Mouse (Mus musculus) E14TG2a.4 (cell line): Measurements from ENCODE around the gene Adamtsl1.

ENCODE experiments used
- H3K27me3 ChIP-seq: 2 replicates; pipeline ENCODE4 v1.6.1; 2014; ENCODE audit warnings: low read length, control low read depth; ENCODE audit not compliant: insufficient read depth
- H3K36me3 ChIP-seq: 2 replicates; pipeline ENCODE4 v1.6.1; 2014; ENCODE audit warnings: low read length, control low read depth; ENCODE audit not compliant: insufficient read depth
- H3K4me1 ChIP-seq: replicated peaks from 2 replicates; pipeline ENCODE4 v1.6.1; 2014; ENCODE audit warnings: low read depth, low read length, control low read depth
- H3K4me3 ChIP-seq: replicated peaks from 2 replicates; pipeline ENCODE4 v1.5.1; 2014; ENCODE audit warnings: mild to moderate bottlenecking, low read length
- H3K9me3 ChIP-seq: 2 replicates; pipeline ENCODE4 v1.6.1; 2014; ENCODE audit warnings: low read length, control low read depth
- CTCF ChIP-seq: conservative IDR thresholded peaks from 2 replicates; pipeline ENCODE4 v1.5.1; 2014; ENCODE audit warnings: low read length
- NANOG ChIP-seq: IDR thresholded peaks from 2 replicates; pipeline ENCODE4 v1.6.1; 2014; ENCODE audit warnings: borderline replicate concordance, low read length, mixed read lengths
- POU5F1 ChIP-seq: IDR thresholded peaks from 2 replicates; pipeline ENCODE4 v1.6.1; 2014; ENCODE audit warnings: low read length, borderline replicate concordance

Adamtsl1 gene

GRCm38 (mm10) chr4:86177471-86177870 lies 663.5 kb downstream of the Adamtsl1 start:
- H3K4me3 ChIP-seq, result no peak overlapping the region
- no peak for TF ChIP-seq POU5F1
- no peak for TF ChIP-seq NANOG
- no peak for TF ChIP-seq CTCF

GRCm38 (mm10) chr4:86178116-86178515 lies 664.1 kb downstream of the Adamtsl1 start:
- Histone ChIP-seq H3K4me3 (no peak overlapping the region), H3K4me1 (peaks cover 28% of the 10 kb centered on the region), H3K27me3 (no peaks in the 10 kb centered on the region), H3K36me3 (0 out of 2 replicates have a peak, but pooled peaks cover 7% of the 10 kb centered on the region), H3K9me3 (peaks cover 12% of the 10 kb centered on the region; the same call in 1 of the 2 replicates)
- TF ChIP-seq NANOG (no peak), CTCF (no peak), POU5F1 (no peak)

More at GRCm38 (mm10) chr4:86177471-86177870, 663.5 kb downstream of the Adamtsl1 start:
- Histone ChIP-seq H3K4me1 (peaks cover 22% of the 10 kb centered on the region), H3K36me3 (0 out of 2 replicates have a peak, but pooled peaks cover 7% of the 10 kb centered on the region), H3K9me3 (peaks cover 12% of the 10 kb centered on the region; the same call in 1 of the 2 replicates), H3K27me3 (no peaks in the 10 kb centered on the region)

- TF ChIP-seq POU5F1 (peak; percentile 71; the same call in 1 of the 2 replicates), NANOG (peak; percentile 61; the same call in 1 of the 2 replicates), CTCF (no peak)
- H3K4me1 ChIP-seq, result peaks cover 55% of the 10 kb centered on the region
- no peaks in the 10 kb centered on the region for H3K27me3 ChIP-seq
- H3K9me3 ChIP-seq, result peaks cover 21% of the 10 kb centered on the region
- H3K36me3 ChIP-seq, result peaks cover 25% of the 10 kb centered on the region
- no peak overlapping the region for H3K4me3 ChIP-seq
These were observed 669.8 kb downstream of the Adamtsl1 start for GRCm38 (mm10) chr4:86183701-86184173.

GRCm38 (mm10) chr4:86189853-86190252 lies 675.9 kb downstream of the Adamtsl1 start:
- Histone ChIP-seq H3K4me3 (no peak overlapping the region), H3K27me3 (no peaks in the 10 kb centered on the region), H3K36me3 (peaks cover 18% of the 10 kb centered on the region), H3K4me1 (peaks cover 25% of the 10 kb centered on the region), H3K9me3 (peaks cover 16% of the 10 kb centered on the region)
- TF ChIP-seq CTCF (no peak), NANOG (no peak), POU5F1 (no peak)

GRCm38 (mm10) chr4:86191195-86191594 lies 677.2 kb downstream of the Adamtsl1 start:
- Histone ChIP-seq H3K4me1 (peaks cover 18% of the 10 kb centered on the region), H3K9me3 (peaks cover 9% of the 10 kb centered on the region)
- TF ChIP-seq CTCF (no peak), POU5F1 (no peak), NANOG (no peak)

GRCm38 (mm10) chr4:86201766-86202165 lies 687.8 kb downstream of the Adamtsl1 start:
- H3K36me3 ChIP-seq, result no peaks in the 10 kb centered on the region
- no peak for TF ChIP-seq POU5F1
- no peak for TF ChIP-seq CTCF
- no peak for TF ChIP-seq NANOG
- no peaks in the 10 kb centered on the region for H3K9me3 ChIP-seq
- no peak overlapping the region for H3K4me3 ChIP-seq
- H3K27me3 ChIP-seq, result no peaks in the 10 kb centered on the region
- no peaks in the 10 kb centered on the region for H3K4me1 ChIP-seq

More at GRCm38 (mm10) chr4:86191195-86191594, 677.2 kb downstream of the Adamtsl1 start:
- Histone ChIP-seq H3K36me3 (peaks cover 12% of the 10 kb centered on the region), H3K27me3 (no peaks in the 10 kb centered on the region), H3K4me3 (peak overlapping the region; percentile 37; the same call in 1 of the 2 replicates)

- no peaks in the 10 kb centered on the region for H3K9me3 ChIP-seq
- TF ChIP-seq CTCF (no peak), POU5F1 (no peak), NANOG (no peak)
These were observed 689.3 kb downstream of the Adamtsl1 start for GRCm38 (mm10) chr4:86203288-86203687.

GRCm38 (mm10) chr4:86224875-86225274 lies 710.9 kb downstream of the Adamtsl1 start:
- H3K4me1 ChIP-seq, result no peaks in the 10 kb centered on the region
- TF ChIP-seq CTCF (no peak), POU5F1 (no peak), NANOG (no peak)
- no peak overlapping the region for H3K4me3 ChIP-seq
- no peaks in the 10 kb centered on the region for H3K27me3 ChIP-seq
- H3K36me3 ChIP-seq, result no peaks in the 10 kb centered on the region
- H3K9me3 ChIP-seq, result no peaks in the 10 kb centered on the region

More at GRCm38 (mm10) chr4:86203288-86203687, 689.3 kb downstream of the Adamtsl1 start:
- no peaks in the 10 kb centered on the region for H3K36me3 ChIP-seq
- H3K4me1 ChIP-seq, result no peaks in the 10 kb centered on the region
- no peaks in the 10 kb centered on the region for H3K27me3 ChIP-seq
- H3K4me3 ChIP-seq, result no peak overlapping the region
